Mouse (Mus musculus) lung, postnatal 14 days (tissue): ENCODE measurements at regions not wholly inside any gene's neighbourhood (a gene's known extent, or its start where the extent isn't known, plus 50 kb on each side); places are given as distances from the start of the nearest gene placed in this dataset.
"Not testable (repeated sequence)": the region's sequence is repeated elsewhere in the genome, so short reads cannot be mapped to it uniquely, and the experiment has no call there.

ENCODE experiments used
- DNase-seq: peaks from one replicate; pipeline ENCODE4 v3.0.0; 2021

GRCm38 (mm10) chr9:94107701-94108100 is 430.2 kb downstream of the 1190002N15Rik start:
- DNase-seq: not testable (repeated sequence)

- no peak for DNase-seq
Observed at GRCm38 (mm10) chr9:94104669-94105068, 433.2 kb downstream of the 1190002N15Rik start.

GRCm38 (mm10) chr9:94101958-94102357 is 435.9 kb downstream of the 1190002N15Rik start:
- DNase-seq: no peak

- no peak for DNase-seq
Observed at GRCm38 (mm10) chr9:94094800-94095199, 443.1 kb downstream of the 1190002N15Rik start.

- DNase-seq: peak; percentile 8
Observed at GRCm38 (mm10) chr9:94091658-94092225, 446.1 kb downstream of the 1190002N15Rik start.

GRCm38 (mm10) chr9:94089759-94090158 is 448.1 kb downstream of the 1190002N15Rik start:
- no peak for DNase-seq

- no peak for DNase-seq
Observed at GRCm38 (mm10) chr9:94083629-94084411, 454.1 kb downstream of the 1190002N15Rik start.

- no peak for DNase-seq
Observed at GRCm38 (mm10) chr9:94074904-94075303, 463.0 kb downstream of the 1190002N15Rik start.

GRCm38 (mm10) chr9:94067121-94067520 is 470.8 kb downstream of the 1190002N15Rik start:
- no peak for DNase-seq

GRCm38 (mm10) chr9:94053229-94053628 is 484.7 kb downstream of the 1190002N15Rik start:
- no peak for DNase-seq

GRCm38 (mm10) chr9:94047845-94048244 is 490.0 kb downstream of the 1190002N15Rik start:
- DNase-seq: no peak

GRCm38 (mm10) chr9:94045462-94046126 is 492.3 kb downstream of the 1190002N15Rik start:
- no peak for DNase-seq

GRCm38 (mm10) chr9:94023761-94024160 is 514.1 kb downstream of the 1190002N15Rik start:
- no peak for DNase-seq

GRCm38 (mm10) chr9:94021293-94021903 is 516.5 kb downstream of the 1190002N15Rik start:
- DNase-seq: no peak

GRCm38 (mm10) chr9:94016747-94017487 is 521.0 kb downstream of the 1190002N15Rik start:
- no peak for DNase-seq

GRCm38 (mm10) chr9:93992216-93992615 is 545.7 kb downstream of the 1190002N15Rik start:
- DNase-seq: no peak

GRCm38 (mm10) chr9:93991141-93991540 is 546.7 kb downstream of the 1190002N15Rik start:
- no peak for DNase-seq

- DNase-seq: no peak
Observed at GRCm38 (mm10) chr9:93981136-93981535, 556.7 kb downstream of the 1190002N15Rik start.

GRCm38 (mm10) chr9:93969691-93970284 is 568.1 kb downstream of the 1190002N15Rik start:
- no peak for DNase-seq

GRCm38 (mm10) chr9:93969118-93969517 is 568.8 kb downstream of the 1190002N15Rik start:
- DNase-seq: no peak

- DNase-seq: no peak
Observed at GRCm38 (mm10) chr9:93955235-93956040, 582.4 kb downstream of the 1190002N15Rik start.
